Mouse (Mus musculus) midbrain, embryonic 13.5 days (tissue): Measurements from ENCODE around the gene Ccin. TPM values are rescaled to one million over a fixed set of nuclear protein-coding genes. Genes with fewer than 3 reads are reported as not detected.

ENCODE experiments used
- ATAC-seq: fragments of 200-750 bp; cut with Nextera tagmentation; 2 replicates; pipeline ENCODE4 v1.8.0; 2017; ENCODE audit warnings: mild to moderate bottlenecking, moderate TSS enrichment, moderate library complexity
- H3K27ac ChIP-seq: fragments of 300-500 bp; sonication (generic); 2 replicates; pipeline ENCODE4 v1.5.1; 2015; ENCODE audit warnings: inconsistent platforms, mild to moderate bottlenecking, moderate library complexity
- H3K27me3 ChIP-seq: fragments of 300-500 bp; sonication (generic); 2 replicates; pipeline ENCODE4 v1.6.1; 2015; ENCODE audit warnings: mild to moderate bottlenecking, inconsistent platforms
- H3K36me3 ChIP-seq: fragments of 300-500 bp; sonication (generic); 2 replicates; pipeline ENCODE4 v1.6.1; 2015; ENCODE audit warnings: mild to moderate bottlenecking, inconsistent platforms
- H3K4me1 ChIP-seq: fragments of 300-500 bp; sonication (generic); replicated peaks from 2 replicates; pipeline ENCODE4 v1.6.1; 2015; ENCODE audit warnings: inconsistent platforms
- H3K4me2 ChIP-seq: fragments of 300-500 bp; sonication (generic); replicated peaks from 2 replicates; pipeline ENCODE4 v1.6.1; 2015; ENCODE audit warnings: moderate library complexity, mild to moderate bottlenecking, inconsistent platforms
- H3K4me3 ChIP-seq: fragments of 300-500 bp; sonication (generic); replicated peaks from 2 replicates; pipeline ENCODE4 v1.5.1; 2015; ENCODE audit warnings: mild to moderate bottlenecking, inconsistent platforms
- H3K9ac ChIP-seq: fragments of 300-500 bp; sonication (generic); replicated peaks from 2 replicates; pipeline ENCODE4 v1.6.1; 2015; ENCODE audit warnings: mild to moderate bottlenecking, inconsistent platforms
- H3K9me3 ChIP-seq: fragments of 300-500 bp; sonication (generic); 2 replicates; pipeline ENCODE4 v1.6.1; 2016; ENCODE audit warnings: mild to moderate bottlenecking, inconsistent platforms
- WGBS: fragments of 180-500 bp; shearing (Covaris S2); methylation state at CpG from one replicate; pipeline ENCODE4 v1.1.7; 2015; 5-methylcytosine and 5-hydroxymethylcytosine counted together
- polyA plus RNA-seq: library from polyadenylated mRNA; unstranded; fragments of >200 nt; fragmentation: Nextera tagmentation; extraction: Ambion mirVana; gene quantifications from 2 replicates; pipeline ENCODE4 v1.2.1, GENCODE M21; 2015

The Ccin gene
- polyA plus RNA-seq, 1 experiment from 2014 or later = not detected

DNA sequence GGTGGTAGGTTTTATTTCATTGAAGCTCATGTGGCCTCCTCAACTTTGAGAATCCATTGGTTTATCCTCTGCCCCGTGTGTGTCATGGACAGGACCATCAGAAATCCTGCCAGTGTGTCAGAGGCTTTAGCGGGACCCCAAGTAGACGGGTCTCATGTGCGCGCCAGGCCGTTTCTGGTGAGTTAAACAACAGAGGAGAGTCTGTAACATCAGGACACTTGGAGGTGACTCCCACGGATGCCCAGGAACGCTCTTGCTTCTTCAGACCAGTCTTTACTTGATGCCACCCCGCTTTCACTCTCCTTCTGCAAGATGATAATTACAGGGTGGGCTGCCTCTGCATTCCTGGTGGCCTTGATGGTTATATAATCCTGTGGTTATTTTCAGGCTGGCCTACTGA is 40.4 kb downstream of the Ccin start:
- H3K9me3 ChIP-seq = no peaks in the 10 kb centered on the region
- 97% methylated on average over 9 of the region's 9 CpGs for WGBS
- no peak overlapping the region for H3K9ac ChIP-seq
- no peak overlapping the region for H3K4me2 ChIP-seq
- peaks cover 94% of the 10 kb centered on the region for H3K27me3 ChIP-seq
- H3K36me3 ChIP-seq = peaks cover 99% of the 10 kb centered on the region
- H3K4me1 ChIP-seq = peaks cover 11% of the 10 kb centered on the region
- H3K4me3 ChIP-seq = no peak overlapping the region
- no peak for ATAC-seq
- H3K27ac ChIP-seq = no peak overlapping the region

DNA sequence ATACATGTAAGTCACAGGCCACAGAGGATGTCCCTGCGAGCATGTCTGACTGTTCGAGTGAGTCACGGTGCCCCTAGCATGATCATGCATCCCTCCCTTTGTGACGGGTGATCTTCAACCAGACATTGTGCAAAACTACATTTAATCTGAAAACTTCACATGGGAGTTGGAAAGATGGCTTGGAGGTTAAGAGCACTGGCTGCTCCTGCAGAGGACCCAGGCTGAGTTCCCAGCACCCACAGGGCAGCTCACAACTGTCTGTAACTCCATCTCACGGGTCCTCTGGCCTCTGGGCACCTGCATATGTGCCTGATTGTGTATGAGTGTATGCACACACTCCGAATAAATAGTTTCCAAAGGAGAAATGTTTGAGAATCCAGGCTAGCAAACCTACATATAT is 41.0 kb downstream of the Ccin start:
- 97% methylated on average over 6 of the region's 6 CpGs for WGBS

DNA sequence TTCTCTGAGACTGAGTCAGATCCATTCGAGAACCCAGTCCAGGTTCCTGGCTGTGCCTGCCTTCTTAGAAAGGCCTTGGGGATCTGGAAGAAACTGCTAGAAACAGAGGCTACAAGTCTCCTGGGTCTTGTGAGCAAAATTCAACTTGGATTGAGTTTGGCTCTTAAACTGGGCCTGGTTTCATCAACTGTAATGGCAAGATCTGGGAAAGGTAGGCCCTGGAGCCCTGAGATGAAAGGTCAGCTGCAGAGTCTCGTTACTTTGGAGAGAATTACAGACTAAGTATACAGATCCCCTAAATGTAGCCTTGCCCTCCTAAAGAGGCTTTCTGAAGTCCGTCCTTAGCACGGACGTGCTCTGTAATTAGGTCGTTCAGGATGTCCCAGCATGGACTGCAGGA is 42.3 kb downstream of the Ccin start:
- Histone ChIP-seq H3K4me3 (no peak overlapping the region), H3K4me1 (peaks cover 23% of the 10 kb centered on the region), H3K9me3 (no peaks in the 10 kb centered on the region), H3K27ac (no peak overlapping the region), H3K9ac (no peak overlapping the region), H3K4me2 (no peak overlapping the region), H3K27me3 (peaks cover 93% of the 10 kb centered on the region), H3K36me3 (peaks cover 95% of the 10 kb centered on the region)
- ATAC-seq = no peak
- 90% methylated on average over 6 of the region's 6 CpGs for WGBS

More for the DNA sequence above, 41.0 kb downstream of the Ccin start:
- Histone ChIP-seq H3K9me3 (no peaks in the 10 kb centered on the region), H3K36me3 (peaks cover 96% of the 10 kb centered on the region), H3K4me1 (peaks cover 16% of the 10 kb centered on the region), H3K4me2 (no peak overlapping the region), H3K27ac (no peak overlapping the region), H3K4me3 (no peak overlapping the region), H3K9ac (no peak overlapping the region), H3K27me3 (peaks cover 93% of the 10 kb centered on the region)
- ATAC-seq = no peak

DNA sequence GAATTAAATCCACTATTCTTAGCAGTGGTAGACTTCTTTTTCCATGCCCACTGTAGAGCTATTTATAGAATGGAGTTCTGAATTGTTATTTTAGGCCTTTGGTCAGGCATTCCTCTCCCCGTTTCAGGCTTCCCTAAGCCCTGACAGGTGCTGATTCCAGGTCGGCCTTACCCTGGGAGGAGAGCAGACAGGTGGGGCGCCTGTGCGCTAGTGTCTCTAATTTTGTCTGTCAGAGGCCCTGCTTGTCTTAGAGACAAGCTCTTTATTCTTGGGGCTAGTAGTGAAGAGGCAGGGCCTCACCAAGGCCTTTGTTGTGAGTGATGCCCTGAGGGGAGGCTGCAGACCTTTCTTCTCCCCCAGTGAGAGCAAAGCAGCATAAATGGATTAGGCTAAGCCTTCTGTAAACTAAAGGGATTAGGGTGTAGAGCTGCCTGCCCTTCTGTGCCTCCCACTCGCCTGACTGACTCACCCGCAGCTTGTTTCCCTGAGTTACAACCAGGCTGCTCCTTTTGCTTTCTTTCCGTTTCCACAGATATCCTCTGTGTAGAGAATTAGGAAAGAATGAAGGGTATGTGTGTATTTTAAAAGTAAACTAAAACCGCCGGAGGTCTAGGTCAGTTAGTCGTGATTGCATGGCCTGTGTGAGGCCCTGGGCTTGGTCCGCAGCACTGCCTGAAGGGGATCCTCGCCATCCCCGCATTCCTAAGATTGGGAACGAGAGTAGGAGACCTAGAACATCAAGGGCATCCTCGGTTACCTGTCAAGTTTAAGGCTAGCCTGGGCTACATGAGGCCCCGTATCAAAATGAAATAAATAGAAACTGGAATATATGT is 45.2 kb downstream of the Ccin start:
- H3K9ac ChIP-seq = no peak overlapping the region
- H3K36me3 ChIP-seq = peaks cover 93% of the 10 kb centered on the region
- peak; percentile 87 for ATAC-seq

DNA sequence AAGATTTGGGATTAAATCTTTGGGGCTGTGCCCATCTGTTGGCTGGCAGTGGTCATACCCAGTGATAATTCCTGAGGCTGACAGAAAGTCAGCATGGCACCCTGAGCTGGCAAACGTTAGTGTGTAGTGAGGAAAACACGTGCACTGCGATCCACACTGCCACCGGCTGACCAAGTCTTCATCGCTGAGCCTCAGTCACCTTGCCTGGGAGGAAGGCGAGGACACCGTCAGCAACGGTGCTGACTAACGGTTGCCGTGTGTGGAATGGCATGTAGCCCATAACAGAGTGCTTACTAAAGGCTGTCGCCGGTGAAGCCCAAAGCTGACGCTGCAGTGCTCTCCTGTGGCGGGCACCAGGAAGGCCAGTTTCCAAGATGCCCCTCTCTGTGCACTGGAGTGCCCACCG is 46.4 kb downstream of the Ccin start:
- no peak for ATAC-seq
- Histone ChIP-seq H3K9ac (no peak overlapping the region), H3K27ac (no peak overlapping the region), H3K27me3 (peaks cover 93% of the 10 kb centered on the region), H3K9me3 (no peaks in the 10 kb centered on the region), H3K4me3 (no peak overlapping the region), H3K4me1 (peaks cover 23% of the 10 kb centered on the region), H3K4me2 (no peak overlapping the region), H3K36me3 (peaks cover 85% of the 10 kb centered on the region)
- 93% methylated on average over 15 of the region's 15 CpGs for WGBS

More for the DNA sequence above, 45.2 kb downstream of the Ccin start:
- Histone ChIP-seq H3K4me1 (peaks cover 23% of the 10 kb centered on the region), H3K27ac (peak overlapping the region; percentile 45; the same call in 1 of the 2 replicates), H3K27me3 (peaks cover 93% of the 10 kb centered on the region), H3K4me3 (no peak overlapping the region), H3K4me2 (no peak overlapping the region), H3K9me3 (no peaks in the 10 kb centered on the region)
- WGBS = 13% methylated on average over 16 of the region's 16 CpGs

DNA sequence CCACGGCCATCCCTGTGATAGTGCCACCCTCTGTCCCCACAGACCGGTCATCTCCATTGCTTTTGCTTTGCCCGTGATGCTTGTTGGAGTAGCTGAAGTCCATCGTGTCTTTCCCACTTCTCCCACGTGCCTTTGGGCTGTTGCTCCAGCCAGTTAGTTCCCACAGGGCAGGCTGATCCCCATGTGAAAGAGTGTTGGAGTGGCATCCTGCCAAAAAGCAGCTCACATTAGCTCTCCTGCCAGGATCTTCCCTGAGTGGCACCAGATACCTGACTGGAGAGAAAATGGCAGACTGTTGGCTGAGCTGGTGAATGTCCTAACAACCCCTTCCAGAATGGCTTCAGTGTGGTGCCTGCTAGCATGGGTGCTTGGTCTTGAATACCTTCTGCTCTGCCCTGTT is 48.2 kb downstream of the Ccin start:
- WGBS = 85% methylated on average over 5 of the region's 5 CpGs
- Histone ChIP-seq H3K36me3 (peaks cover 80% of the 10 kb centered on the region), H3K27ac (no peak overlapping the region), H3K27me3 (peaks cover 93% of the 10 kb centered on the region), H3K9ac (no peak overlapping the region), H3K4me3 (no peak overlapping the region), H3K9me3 (no peaks in the 10 kb centered on the region), H3K4me1 (peaks cover 23% of the 10 kb centered on the region), H3K4me2 (no peak overlapping the region)
- ATAC-seq = no peak

Other genes with a start within 250 kb of the Ccin start
- not detected in 2 replicates for gene Olfr159, start 212.5 kb upstream of the Ccin start, polyA plus RNA-seq
- gene Olfr156, start 159.6 kb upstream of the Ccin start, polyA plus RNA-seq = not detected in 2 replicates
- not detected in 2 replicates for gene Olfr157, start 143.3 kb upstream of the Ccin start, polyA plus RNA-seq
- gene Olfr155, start 131.9 kb upstream of the Ccin start, polyA plus RNA-seq = not detected in 2 replicates
- gene Reck, start 108.0 kb upstream of the Ccin start, polyA plus RNA-seq = 6.0 TPM in 2 replicates
- 33.7 and 35.3 TPM in 2 replicates for gene Glipr2, start 26.1 kb upstream of the Ccin start, polyA plus RNA-seq
- 275 TPM in 2 replicates for gene Clta, start 21.0 kb downstream of the Ccin start, polyA plus RNA-seq
- gene Gne, start 100.7 kb downstream of the Ccin start, polyA plus RNA-seq = 20.4 and 21.3 TPM in 2 replicates